Mouse (Mus musculus) midbrain, embryonic 10.5 days (tissue): ENCODE data around the gene Sdc4. TPM values are rescaled to one million over a fixed set of nuclear protein-coding genes. Genes with fewer than 3 reads are reported as not detected.

Source experiments
- DNase-seq: peaks from one replicate; pipeline ENCODE4 v3.0.0-alpha.2; 2017; ENCODE audit warnings: low spot score
- H3K27ac ChIP-seq: fragments of 300-500 bp; sonication (generic); replicated peaks from 2 replicates; pipeline ENCODE4 v1.5.1; 2016; ENCODE audit warnings: mild to moderate bottlenecking
- H3K27me3 ChIP-seq: fragments of 300-500 bp; sonication (generic); 2 replicates; pipeline ENCODE4 v1.6.1; 2016; ENCODE audit warnings: low read depth, mild to moderate bottlenecking; ENCODE audit not compliant: poor library complexity, severe bottlenecking
- H3K36me3 ChIP-seq: fragments of 300-500 bp; sonication (generic); 2 replicates; pipeline ENCODE4 v1.6.1; 2016; ENCODE audit warnings: mild to moderate bottlenecking, moderate library complexity
- H3K4me1 ChIP-seq: fragments of 300-500 bp; sonication (generic); 2 replicates; pipeline ENCODE4 v1.6.1; 2016
- H3K4me3 ChIP-seq: fragments of 300-500 bp; sonication (generic); 2 replicates; pipeline ENCODE4 v1.5.1; 2016; ENCODE audit warnings: mild to moderate bottlenecking, moderate library complexity
- H3K9me3 ChIP-seq: fragments of 300-500 bp; sonication (generic); replicated peaks from 2 replicates; pipeline ENCODE4 v1.6.1; 2016; ENCODE audit warnings: mild to moderate bottlenecking
- WGBS: fragments of 180-500 bp; shearing (Covaris S2); methylation state at CpG from one replicate; pipeline ENCODE4 v1.1.7; 2016; 5-methylcytosine and 5-hydroxymethylcytosine counted together
- polyA plus RNA-seq: library from polyadenylated mRNA; unstranded; fragments of >200 nt; fragmentation: Nextera tagmentation; extraction: Ambion mirVana; gene quantifications from 2 replicates; pipeline ENCODE4 v1.2.1, GENCODE M21; 2016

Gene Sdc4
- polyA plus RNA-seq, 1 experiment from 2014 or later, result 17.4 TPM

GRCm38 (mm10) chr2:164424406-164424805 lies 19.3 kb downstream of the Sdc4 start:
- WGBS, result 93% methylated on average over 8 of the region's 8 CpGs
- H3K4me3 ChIP-seq, result no peak overlapping the region

GRCm38 (mm10) chr2:164423464-164423863 lies 20.2 kb downstream of the Sdc4 start:
- no peak overlapping the region for H3K4me3 ChIP-seq
- H3K9me3 ChIP-seq, result no peaks in the 10 kb centered on the region
- H3K27ac ChIP-seq, result no peak overlapping the region
- 89% methylated on average over 11 of the region's 11 CpGs for WGBS
- peaks cover 9% of the 10 kb centered on the region for H3K4me1 ChIP-seq
- H3K36me3 ChIP-seq, result peaks cover 12% of the 10 kb centered on the region
- no peak for DNase-seq
- peaks cover 4% of the 10 kb centered on the region for H3K27me3 ChIP-seq

More at GRCm38 (mm10) chr2:164424406-164424805, 19.3 kb downstream of the Sdc4 start:
- Histone ChIP-seq H3K27ac (no peak overlapping the region), H3K9me3 (no peaks in the 10 kb centered on the region), H3K36me3 (peaks cover 12% of the 10 kb centered on the region), H3K27me3 (peaks cover 11% of the 10 kb centered on the region; the same call in 1 of the 2 replicates), H3K4me1 (peaks cover 18% of the 10 kb centered on the region)
- no peak for DNase-seq

- Histone ChIP-seq H3K27ac (no peak overlapping the region), H3K36me3 (peaks cover 12% of the 10 kb centered on the region), H3K4me3 (no peak overlapping the region), H3K4me1 (peaks cover 7% of the 10 kb centered on the region; the same call in 1 of the 2 replicates), H3K27me3 (peaks cover 6% of the 10 kb centered on the region), H3K9me3 (no peaks in the 10 kb centered on the region)
- 89% methylated on average over 15 of the region's 15 CpGs for WGBS
- DNase-seq, result no peak
These were observed 20.9 kb downstream of the Sdc4 start for GRCm38 (mm10) chr2:164422675-164423393.

- H3K27ac ChIP-seq, result no peak overlapping the region
- WGBS, result 88% methylated on average over 8 of the region's 8 CpGs
- peaks cover 12% of the 10 kb centered on the region for H3K36me3 ChIP-seq
- H3K27me3 ChIP-seq, result peaks cover 6% of the 10 kb centered on the region; the same call in 1 of the 2 replicates
- peaks cover 7% of the 10 kb centered on the region; the same call in 1 of the 2 replicates for H3K4me1 ChIP-seq
- no peak overlapping the region for H3K4me3 ChIP-seq
- no peak for DNase-seq
- H3K9me3 ChIP-seq, result no peaks in the 10 kb centered on the region
These were observed 21.7 kb downstream of the Sdc4 start for GRCm38 (mm10) chr2:164421979-164422378.

- Histone ChIP-seq H3K27ac (no peak overlapping the region), H3K4me3 (no peak overlapping the region), H3K4me1 (peaks cover 7% of the 10 kb centered on the region; the same call in 1 of the 2 replicates), H3K27me3 (peaks cover 12% of the 10 kb centered on the region; the same call in 1 of the 2 replicates), H3K36me3 (peaks cover 12% of the 10 kb centered on the region), H3K9me3 (no peaks in the 10 kb centered on the region)
- 91% methylated on average over 7 of the region's 7 CpGs for WGBS
- DNase-seq, result no peak
These were observed 22.4 kb downstream of the Sdc4 start for GRCm38 (mm10) chr2:164421306-164421705.

GRCm38 (mm10) chr2:164419489-164419888 lies 24.2 kb downstream of the Sdc4 start:
- peaks cover 26% of the 10 kb centered on the region for H3K27me3 ChIP-seq
- H3K9me3 ChIP-seq, result no peaks in the 10 kb centered on the region
- no peak overlapping the region for H3K4me3 ChIP-seq
- WGBS, result 11% methylated on average over 3 of the region's 3 CpGs
- no peak for DNase-seq
- H3K4me1 ChIP-seq, result peaks cover under 1% of the 10 kb centered on the region; the same call in 1 of the 2 replicates
- no peak overlapping the region for H3K27ac ChIP-seq
- peaks cover 11% of the 10 kb centered on the region for H3K36me3 ChIP-seq

GRCm38 (mm10) chr2:164418308-164418875 lies 25.3 kb downstream of the Sdc4 start:
- no peak overlapping the region for H3K27ac ChIP-seq
- no peak overlapping the region for H3K4me3 ChIP-seq
- no peak for DNase-seq
- H3K27me3 ChIP-seq, result peaks cover 36% of the 10 kb centered on the region
- 32% methylated on average over 3 of the region's 3 CpGs for WGBS
- peaks cover 2% of the 10 kb centered on the region; the same call in 1 of the 2 replicates for H3K36me3 ChIP-seq
- H3K9me3 ChIP-seq, result no peaks in the 10 kb centered on the region
- H3K4me1 ChIP-seq, result peaks cover 8% of the 10 kb centered on the region

- DNase-seq, result no peak
- WGBS, result 5% methylated on average over 2 of the region's 2 CpGs
- no peak overlapping the region for H3K27ac ChIP-seq
- peaks cover 8% of the 10 kb centered on the region for H3K4me1 ChIP-seq
- H3K36me3 ChIP-seq, result no peaks in the 10 kb centered on the region
- no peak overlapping the region for H3K4me3 ChIP-seq
- H3K9me3 ChIP-seq, result no peaks in the 10 kb centered on the region
- peaks cover 46% of the 10 kb centered on the region for H3K27me3 ChIP-seq
These were observed 26.5 kb downstream of the Sdc4 start for GRCm38 (mm10) chr2:164417198-164417597.

- Histone ChIP-seq H3K4me3 (peak overlapping the region; percentile 36), H3K36me3 (no peaks in the 10 kb centered on the region), H3K27me3 (peaks cover 63% of the 10 kb centered on the region), H3K9me3 (no peaks in the 10 kb centered on the region), H3K27ac (no peak overlapping the region), H3K4me1 (peaks cover 8% of the 10 kb centered on the region)
- DNase-seq, result no peak
- WGBS, result 79% methylated on average over 10 of the region's 10 CpGs
These were observed 29.1 kb downstream of the Sdc4 start for GRCm38 (mm10) chr2:164414581-164414980.

GRCm38 (mm10) chr2:164414167-164414566 lies 29.5 kb downstream of the Sdc4 start:
- Histone ChIP-seq H3K27me3 (peaks cover 67% of the 10 kb centered on the region), H3K9me3 (no peaks in the 10 kb centered on the region), H3K4me1 (peaks cover 8% of the 10 kb centered on the region), H3K36me3 (no peaks in the 10 kb centered on the region), H3K27ac (no peak overlapping the region), H3K4me3 (peak overlapping the region; percentile 36)
- WGBS, result 30% methylated on average over 28 of the region's 28 CpGs
- DNase-seq, result no peak

- Histone ChIP-seq H3K27ac (no peak overlapping the region), H3K4me3 (peak overlapping the region; percentile 14; the same call in 1 of the 2 replicates), H3K9me3 (no peaks in the 10 kb centered on the region), H3K27me3 (peaks cover 90% of the 10 kb centered on the region), H3K4me1 (peaks cover 34% of the 10 kb centered on the region), H3K36me3 (no peaks in the 10 kb centered on the region)
- peak; percentile 79 for DNase-seq
- WGBS, result 2% methylated on average over 22 of the region's 22 CpGs
These were observed 36.0 kb downstream of the Sdc4 start for GRCm38 (mm10) chr2:164407708-164408107.

GRCm38 (mm10) chr2:164405519-164405918 lies 38.2 kb downstream of the Sdc4 start:
- Histone ChIP-seq H3K4me3 (no peak overlapping the region), H3K27me3 (peaks cover 100% of the 10 kb centered on the region), H3K27ac (no peak overlapping the region), H3K4me1 (peaks cover 39% of the 10 kb centered on the region), H3K9me3 (no peaks in the 10 kb centered on the region), H3K36me3 (no peaks in the 10 kb centered on the region)
- DNase-seq, result no peak
- WGBS, result 41% methylated on average over 5 of the region's 5 CpGs

- WGBS, result 6% methylated on average over 9 of the region's 9 CpGs
- peak within 1 kb of the TSS; percentile 48 for H3K4me3 ChIP-seq
These were observed 38.6 kb downstream of the Sdc4 start, which contains the start of gene Matn4 for GRCm38 (mm10) chr2:164405060-164405459. Matn4 (minus strand) TSS chr2:164405160.

More at GRCm38 (mm10) chr2:164405060-164405459, 38.6 kb downstream of the Sdc4 start, which contains the start of gene Matn4:
- no peak for DNase-seq
- H3K4me1 ChIP-seq, result peaks cover 43% of the 10 kb centered on the region
- H3K27me3 ChIP-seq, result peaks cover 100% of the 10 kb centered on the region
- H3K27ac ChIP-seq, result no peak within 1 kb of the TSS
- no peaks in the 10 kb centered on the region for H3K36me3 ChIP-seq
- H3K9me3 ChIP-seq, result no peaks in the 10 kb centered on the region
